ENCODE assay signal across 15 mouse cellular contexts in the genomic region with DNA sequence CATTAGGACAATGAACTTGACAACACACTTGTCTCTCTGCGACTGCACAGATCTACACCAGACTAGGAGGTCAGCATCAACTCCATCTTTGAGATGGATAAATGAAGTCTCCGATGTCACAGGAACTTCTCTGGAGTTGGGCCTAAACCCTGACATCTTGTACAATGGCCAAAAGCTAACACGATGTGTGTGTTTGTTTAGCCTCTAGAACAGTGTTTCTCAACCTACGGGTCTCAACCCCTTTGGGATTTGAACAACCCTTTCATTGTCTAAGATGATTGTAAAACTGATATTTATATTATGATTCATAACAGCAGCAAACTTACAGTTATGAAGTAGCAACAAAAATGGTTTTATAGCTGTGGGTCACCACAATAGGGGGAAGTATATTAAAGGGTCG.
"Had no signal": no experiment of that assay in that cellular context is flagged by ENCODE, and none has a peak within 500 bp of the region (broad histone marks: within the 10 kb centered on the region; RNA-seq: fewer than 3 reads in every experiment).

No protein-coding gene starts in this region.

- DNase-seq: lung, adult 18-20 months; lung, embryonic 14.5 days; lung, postnatal 10 days; lung, postnatal 4 days; right cerebral cortex, postnatal 14 days; thymus, adult 2 months; thymus, postnatal 25 days; thymus, postnatal 4 days had no signal

- H3K4me2 ChIP-seq: lung, embryonic 14.5 days; midbrain, embryonic 11.5 days; midbrain, embryonic 13.5 days; midbrain, embryonic 15.5 days; neural tube, embryonic 13.5 days; neural tube, embryonic 15.5 days; stomach, embryonic 15.5 days had no signal

- H3K4me1 ChIP-seq: midbrain, embryonic 13.5 days; midbrain, embryonic 15.5 days; neural tube, embryonic 13.5 days; neural tube, embryonic 15.5 days; stomach, embryonic 15.5 days had no signal

- H3K9ac ChIP-seq: lung, embryonic 14.5 days; midbrain, embryonic 13.5 days; midbrain, embryonic 15.5 days; neural tube, embryonic 13.5 days; neural tube, embryonic 15.5 days; stomach, embryonic 15.5 days had no signal

- H3K27me3 ChIP-seq: midbrain, embryonic 13.5 days; midbrain, embryonic 15.5 days; neural tube, embryonic 13.5 days; neural tube, embryonic 15.5 days; stomach, embryonic 15.5 days had no signal

- ATAC-seq: midbrain, embryonic 13.5 days; midbrain, embryonic 15.5 days had no signal

- H3K27ac ChIP-seq: midbrain, embryonic 13.5 days; midbrain, embryonic 15.5 days; neural tube, embryonic 13.5 days; neural tube, embryonic 15.5 days; stomach, embryonic 15.5 days; stomach, postnatal 0 days had no signal

- H3K36me3 ChIP-seq: midbrain, embryonic 13.5 days; midbrain, embryonic 15.5 days; neural tube, embryonic 13.5 days; neural tube, embryonic 15.5 days; stomach, embryonic 15.5 days had no signal

- H3K4me3 ChIP-seq: midbrain, embryonic 13.5 days; midbrain, embryonic 15.5 days; neural tube, embryonic 13.5 days; neural tube, embryonic 15.5 days; stomach, embryonic 15.5 days had no signal
